Mouse (Mus musculus) neural tube, embryonic 13.5 days (tissue): ENCODE measurements around the gene Sc5d. TPM values are rescaled to one million over a fixed set of nuclear protein-coding genes. Genes with fewer than 3 reads are reported as not detected.

Experiments
- ATAC-seq: fragments of 200-750 bp; cut with Nextera tagmentation; 2 replicates; pipeline ENCODE4 v1.8.0; 2017; ENCODE audit warnings: low read depth, mild to moderate bottlenecking, moderate TSS enrichment, moderate library complexity
- H3K27ac ChIP-seq: fragments of 300-500 bp; sonication (generic); replicated peaks from 2 replicates; pipeline ENCODE4 v1.5.1; 2015; ENCODE audit warnings: moderate library complexity, mild to moderate bottlenecking, inconsistent platforms
- H3K27me3 ChIP-seq: fragments of 300-500 bp; sonication (generic); 2 replicates; pipeline ENCODE4 v1.6.1; 2015; ENCODE audit warnings: mild to moderate bottlenecking, inconsistent platforms
- H3K36me3 ChIP-seq: fragments of 300-500 bp; sonication (generic); 2 replicates; pipeline ENCODE4 v1.6.1; 2015; ENCODE audit warnings: mild to moderate bottlenecking, inconsistent platforms
- H3K4me1 ChIP-seq: fragments of 300-500 bp; sonication (generic); replicated peaks from 2 replicates; pipeline ENCODE4 v1.6.1; 2015; ENCODE audit warnings: inconsistent platforms
- H3K4me2 ChIP-seq: fragments of 300-500 bp; sonication (generic); 2 replicates; pipeline ENCODE4 v1.6.1; 2015; ENCODE audit warnings: inconsistent platforms, mild to moderate bottlenecking, moderate library complexity
- H3K4me3 ChIP-seq: fragments of 300-500 bp; sonication (generic); 2 replicates; pipeline ENCODE4 v1.5.1; 2015; ENCODE audit warnings: mild to moderate bottlenecking, inconsistent platforms
- H3K9ac ChIP-seq: fragments of 300-500 bp; sonication (generic); 2 replicates; pipeline ENCODE4 v1.6.1; 2015; ENCODE audit warnings: moderate library complexity, mild to moderate bottlenecking, inconsistent platforms
- H3K9me3 ChIP-seq: fragments of 300-500 bp; sonication (generic); 2 replicates; pipeline ENCODE4 v1.6.1; 2016; ENCODE audit warnings: inconsistent platforms
- WGBS: fragments of 180-500 bp; shearing (Covaris S2); methylation state at CpG from one replicate; pipeline ENCODE4 v1.1.7; 2015; 5-methylcytosine and 5-hydroxymethylcytosine counted together
- polyA plus RNA-seq: library from polyadenylated mRNA; unstranded; fragments of >200 nt; fragmentation: Nextera tagmentation; extraction: Ambion mirVana; gene quantifications from 2 replicates; pipeline ENCODE4 v1.2.1, GENCODE M21; 2015

Sc5d gene
- polyA plus RNA-seq, 1 experiment from 2014 or later, result 64.9 TPM

DNA sequence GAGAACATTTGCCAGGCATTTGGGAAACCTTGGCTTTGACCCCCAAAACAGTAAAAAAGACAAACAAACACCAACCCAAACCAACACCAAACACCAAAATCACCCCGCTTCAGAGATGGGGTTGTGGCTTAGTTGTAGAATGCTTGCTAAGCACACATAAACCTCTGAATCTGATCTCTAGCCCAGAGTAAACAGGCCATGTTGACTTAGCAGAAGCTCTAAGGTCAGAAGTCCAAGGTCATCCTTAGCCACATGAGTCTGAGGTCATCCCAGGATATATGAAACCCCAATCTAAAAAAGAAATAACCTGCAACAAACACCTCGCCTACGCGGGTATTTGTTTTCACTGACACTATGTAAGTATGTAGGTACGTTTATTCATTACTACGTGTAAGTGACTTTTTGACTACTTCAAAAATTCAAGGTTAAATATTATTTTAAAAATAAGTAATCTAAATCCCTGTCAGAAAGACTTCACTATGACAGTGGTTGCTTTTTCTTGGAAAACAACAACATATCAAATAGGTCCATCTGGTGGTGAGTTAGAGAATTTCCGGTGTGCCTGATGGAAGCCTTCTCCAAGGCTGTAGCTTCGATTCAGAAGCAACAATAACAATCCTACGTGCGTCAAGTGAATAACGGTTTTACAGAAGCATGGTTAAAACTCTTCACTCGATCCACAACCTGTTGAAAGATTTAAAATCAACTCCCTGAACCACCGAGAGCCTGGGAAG is 11.1 kb upstream of the Sc5d start:
- no peak overlapping the region for H3K4me3 ChIP-seq
- H3K36me3 ChIP-seq, result no peaks in the 10 kb centered on the region
- WGBS, result 62% methylated on average over 13 of the region's 13 CpGs
- H3K9me3 ChIP-seq, result no peaks in the 10 kb centered on the region
- H3K4me1 ChIP-seq, result no peaks in the 10 kb centered on the region
- no peak overlapping the region for H3K27ac ChIP-seq
- H3K27me3 ChIP-seq, result no peaks in the 10 kb centered on the region
- H3K9ac ChIP-seq, result no peak overlapping the region
- no peak; the same call in 1 of the 2 replicates for ATAC-seq
- no peak overlapping the region for H3K4me2 ChIP-seq

DNA sequence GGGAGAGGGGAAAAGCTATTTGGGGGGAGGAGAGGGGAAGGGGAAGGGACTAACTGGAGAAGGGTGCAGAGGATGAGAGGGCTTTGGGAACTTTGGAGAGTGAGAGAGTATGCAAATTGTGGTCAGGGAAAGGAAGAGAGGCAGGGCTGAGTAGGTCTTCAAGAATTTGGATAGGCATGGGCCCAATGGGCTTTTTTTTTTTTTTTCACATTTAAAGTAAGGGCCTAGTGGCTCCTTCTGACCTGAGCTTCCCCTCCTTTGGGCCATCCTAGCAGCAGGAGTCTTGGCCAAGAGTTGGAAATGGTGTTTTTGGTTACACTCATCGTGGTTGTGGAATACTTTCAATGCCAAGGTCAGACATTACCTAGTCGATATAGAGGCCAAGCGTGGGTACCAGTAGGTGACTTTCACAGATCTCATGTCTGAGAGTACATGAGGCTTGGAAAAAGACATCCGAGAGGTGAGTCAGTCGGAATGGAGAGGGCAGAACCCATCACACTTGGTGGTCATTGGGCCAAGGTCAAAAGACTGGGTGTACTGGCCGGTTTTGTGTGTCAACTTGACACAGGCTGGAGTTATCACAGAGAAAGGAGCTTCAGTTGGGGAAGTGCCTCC is 9.7 kb upstream of the Sc5d start:
- no peaks in the 10 kb centered on the region for H3K4me1 ChIP-seq
- no peak overlapping the region for H3K9ac ChIP-seq
- no peak overlapping the region for H3K4me2 ChIP-seq
- no peaks in the 10 kb centered on the region for H3K36me3 ChIP-seq
- WGBS, result 92% methylated on average over 6 of the region's 6 CpGs
- no peaks in the 10 kb centered on the region for H3K9me3 ChIP-seq
- no peak overlapping the region for H3K4me3 ChIP-seq
- H3K27ac ChIP-seq, result no peak overlapping the region
- no peaks in the 10 kb centered on the region for H3K27me3 ChIP-seq
- ATAC-seq, result no peak

DNA sequence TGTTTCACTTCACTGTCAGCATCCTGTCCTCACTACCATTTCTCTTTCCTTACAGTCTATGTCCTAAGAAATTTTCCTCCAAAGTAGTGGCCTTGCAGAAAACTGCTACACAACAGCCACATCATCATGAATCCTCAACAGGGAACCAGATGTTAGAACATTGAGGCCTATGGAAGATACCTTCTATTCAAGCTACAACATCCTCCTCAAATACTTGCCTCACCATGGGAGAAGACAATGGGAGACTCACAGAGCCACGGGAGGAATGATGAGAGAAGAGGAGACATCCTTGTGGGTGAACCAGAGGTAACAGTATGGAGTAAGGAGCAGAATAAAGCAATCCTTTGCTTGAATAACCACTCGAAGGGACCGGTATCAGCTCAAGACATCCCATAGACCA is 9.1 kb upstream of the Sc5d start:
- H3K36me3 ChIP-seq, result no peaks in the 10 kb centered on the region
- no peak overlapping the region for H3K9ac ChIP-seq
- no peaks in the 10 kb centered on the region for H3K4me1 ChIP-seq
- H3K4me2 ChIP-seq, result no peak overlapping the region
- no peaks in the 10 kb centered on the region for H3K9me3 ChIP-seq
- H3K27ac ChIP-seq, result no peak overlapping the region
- no peaks in the 10 kb centered on the region for H3K27me3 ChIP-seq
- H3K4me3 ChIP-seq, result no peak overlapping the region
- WGBS, result 74% methylated on average over 3 of the region's 3 CpGs
- no peak for ATAC-seq

DNA sequence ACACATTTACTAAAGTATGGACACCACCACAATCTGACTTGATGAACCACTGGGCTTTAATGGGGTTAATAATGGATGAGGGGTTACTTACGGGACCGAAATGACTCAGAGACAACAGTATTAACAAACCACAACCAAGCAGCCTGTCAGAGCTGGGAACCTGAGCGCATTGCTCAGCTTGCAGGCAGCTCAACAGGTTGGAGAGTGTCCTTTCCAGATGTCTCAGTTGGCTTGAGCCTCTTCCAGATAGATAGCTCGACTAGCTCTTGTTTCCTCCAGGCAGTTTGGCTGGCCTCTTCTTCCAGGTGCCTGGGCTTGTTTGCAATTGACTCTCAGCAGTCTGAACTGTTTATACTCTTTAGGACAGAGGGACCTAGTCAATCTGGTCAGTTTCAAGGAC is 8.6 kb upstream of the Sc5d start:
- H3K36me3 ChIP-seq, result no peaks in the 10 kb centered on the region
- H3K4me3 ChIP-seq, result no peak overlapping the region
- H3K4me2 ChIP-seq, result no peak overlapping the region
- H3K9ac ChIP-seq, result no peak overlapping the region
- no peak for ATAC-seq
- H3K27ac ChIP-seq, result no peak overlapping the region
- no peaks in the 10 kb centered on the region for H3K4me1 ChIP-seq
- 62% methylated on average over 4 of the region's 4 CpGs for WGBS
- H3K9me3 ChIP-seq, result no peaks in the 10 kb centered on the region
- H3K27me3 ChIP-seq, result no peaks in the 10 kb centered on the region

DNA sequence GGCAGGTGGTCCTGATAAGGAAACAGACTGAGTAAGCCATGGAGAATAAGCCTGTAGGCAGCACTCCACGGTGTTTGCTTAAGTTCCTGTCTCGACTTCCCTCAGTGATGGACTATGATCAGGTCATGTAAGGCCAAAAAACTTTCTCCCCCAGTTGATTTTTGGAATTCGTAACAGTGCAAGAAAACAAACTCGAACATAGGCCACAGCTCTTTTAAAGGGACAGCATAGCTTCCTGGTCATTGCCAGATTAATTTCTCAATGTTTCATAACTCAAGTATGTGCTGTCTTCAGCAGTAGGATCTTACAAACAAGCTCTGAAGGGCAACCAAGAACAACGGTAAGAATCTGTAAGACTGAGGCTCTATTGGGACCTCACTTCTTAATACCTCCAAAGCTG is 7.4 kb upstream of the Sc5d start:
- H3K4me1 ChIP-seq, result no peaks in the 10 kb centered on the region
- no peak overlapping the region for H3K4me3 ChIP-seq
- no peak for ATAC-seq
- H3K4me2 ChIP-seq, result no peak overlapping the region
- 85% methylated on average over 5 of the region's 5 CpGs for WGBS
- no peak overlapping the region for H3K9ac ChIP-seq
- no peaks in the 10 kb centered on the region for H3K9me3 ChIP-seq
- no peaks in the 10 kb centered on the region for H3K36me3 ChIP-seq
- H3K27ac ChIP-seq, result no peak overlapping the region
- no peaks in the 10 kb centered on the region for H3K27me3 ChIP-seq

DNA sequence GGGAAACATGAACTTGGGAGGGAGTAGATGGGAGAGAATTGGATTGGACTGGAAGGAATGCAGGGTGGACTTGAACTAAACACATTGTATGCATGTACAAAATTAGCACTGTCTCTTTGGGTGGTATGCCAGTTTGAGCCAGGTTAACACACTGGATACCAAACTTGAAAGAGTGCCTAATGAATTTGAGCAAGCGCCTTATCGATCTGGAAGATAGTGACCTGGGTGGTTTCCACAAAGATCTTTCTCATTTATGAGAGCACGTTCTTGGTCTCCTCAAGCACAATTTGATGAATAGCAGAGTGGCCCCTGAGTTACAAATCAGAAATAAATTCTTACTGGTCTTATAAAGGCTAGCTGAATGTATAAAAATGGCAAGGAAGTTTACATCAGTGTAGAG is 6.6 kb upstream of the Sc5d start:
- no peak overlapping the region for H3K9ac ChIP-seq
- no peak overlapping the region for H3K27ac ChIP-seq
- WGBS, result 90% methylated on average over 3 of the region's 3 CpGs
- H3K4me2 ChIP-seq, result no peak overlapping the region
- no peaks in the 10 kb centered on the region for H3K36me3 ChIP-seq
- no peaks in the 10 kb centered on the region for H3K4me1 ChIP-seq
- no peaks in the 10 kb centered on the region for H3K27me3 ChIP-seq
- no peaks in the 10 kb centered on the region for H3K9me3 ChIP-seq
- ATAC-seq, result no peak
- H3K4me3 ChIP-seq, result no peak overlapping the region

DNA sequence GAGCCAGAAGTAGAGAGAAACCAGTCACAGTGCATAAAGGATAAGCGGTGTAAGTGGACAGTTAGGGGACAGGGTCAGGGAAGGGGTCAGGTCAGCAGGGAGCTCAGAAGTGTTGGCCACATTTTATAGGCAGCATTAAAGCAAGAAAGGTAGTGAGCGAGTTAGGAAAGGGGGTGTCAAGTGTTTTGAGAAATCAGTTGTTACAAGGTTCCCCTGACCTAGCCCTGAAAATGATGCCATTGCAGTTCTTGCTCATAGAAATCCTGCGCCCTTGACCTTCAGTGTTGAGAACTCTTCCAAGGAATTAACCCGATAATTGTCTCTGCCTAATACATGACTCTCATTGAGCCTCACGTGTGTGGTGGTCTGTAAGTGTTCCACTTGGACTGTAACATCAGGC is 6.0 kb upstream of the Sc5d start:
- Histone ChIP-seq H3K27me3 (no peaks in the 10 kb centered on the region), H3K27ac (no peak overlapping the region), H3K9ac (no peak overlapping the region), H3K36me3 (no peaks in the 10 kb centered on the region), H3K4me2 (no peak overlapping the region), H3K9me3 (no peaks in the 10 kb centered on the region), H3K4me3 (no peak overlapping the region), H3K4me1 (peaks cover 5% of the 10 kb centered on the region; the same call in 1 of the 2 replicates)
- WGBS, result 86% methylated on average over 5 of the region's 5 CpGs
- ATAC-seq, result no peak

DNA sequence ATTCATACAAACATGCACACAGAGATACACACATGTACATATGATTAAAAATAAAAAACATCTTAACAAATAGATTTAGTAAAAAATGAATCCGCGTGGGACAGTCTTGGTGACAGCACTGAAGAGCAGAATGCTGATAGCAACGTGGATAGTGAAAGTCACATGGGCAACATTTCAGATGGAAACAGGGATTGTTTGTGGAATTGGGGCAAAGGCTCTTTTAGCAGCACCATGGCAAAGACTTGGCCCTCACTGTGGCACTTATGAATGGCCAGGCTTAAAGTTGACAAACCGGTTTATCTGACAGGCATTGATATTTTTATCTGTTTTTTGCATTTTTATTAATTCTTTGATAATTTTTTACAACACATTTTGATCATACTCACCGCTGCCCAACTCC is 4.3 kb upstream of the Sc5d start:
- Histone ChIP-seq H3K27ac (no peak overlapping the region), H3K36me3 (no peaks in the 10 kb centered on the region), H3K27me3 (no peaks in the 10 kb centered on the region), H3K4me2 (no peak overlapping the region), H3K4me3 (no peak overlapping the region), H3K9me3 (no peaks in the 10 kb centered on the region), H3K4me1 (peaks cover 15% of the 10 kb centered on the region), H3K9ac (no peak overlapping the region)
- ATAC-seq, result no peak
- WGBS, result 87% methylated on average over 5 of the region's 5 CpGs

DNA sequence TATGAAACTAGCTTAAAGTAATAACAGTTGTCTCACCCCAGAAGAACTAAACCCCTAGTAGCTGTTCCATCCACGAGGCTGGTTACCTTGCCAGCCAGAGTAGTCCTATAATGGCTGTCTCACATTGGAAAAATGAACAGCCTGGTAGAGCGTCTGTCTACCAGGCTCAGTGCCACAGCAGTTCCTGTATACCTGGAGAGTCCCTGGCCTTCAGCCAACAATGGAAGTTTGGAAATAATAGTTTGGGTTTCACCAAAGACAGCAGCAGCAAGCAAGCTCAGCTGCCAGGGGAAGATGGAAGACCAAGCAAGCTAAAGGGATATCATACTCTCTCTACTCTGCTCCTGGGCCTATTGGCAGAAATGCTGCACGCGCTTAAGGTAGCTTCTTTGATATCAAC is 1.3 kb upstream of the Sc5d start:
- no peak for ATAC-seq
- Histone ChIP-seq H3K27ac (0 out of 2 replicates have a peak overlapping the region, but pooled peaks have one; percentile 89), H3K36me3 (0 out of 2 replicates have a peak, but pooled peaks cover 5% of the 10 kb centered on the region), H3K27me3 (no peaks in the 10 kb centered on the region), H3K9ac (no peak overlapping the region), H3K9me3 (no peaks in the 10 kb centered on the region), H3K4me1 (peaks cover 40% of the 10 kb centered on the region), H3K4me3 (no peak overlapping the region), H3K4me2 (peak overlapping the region; percentile 76; the same call in 1 of the 2 replicates)
- WGBS, result 87% methylated on average over 4 of the region's 4 CpGs

DNA sequence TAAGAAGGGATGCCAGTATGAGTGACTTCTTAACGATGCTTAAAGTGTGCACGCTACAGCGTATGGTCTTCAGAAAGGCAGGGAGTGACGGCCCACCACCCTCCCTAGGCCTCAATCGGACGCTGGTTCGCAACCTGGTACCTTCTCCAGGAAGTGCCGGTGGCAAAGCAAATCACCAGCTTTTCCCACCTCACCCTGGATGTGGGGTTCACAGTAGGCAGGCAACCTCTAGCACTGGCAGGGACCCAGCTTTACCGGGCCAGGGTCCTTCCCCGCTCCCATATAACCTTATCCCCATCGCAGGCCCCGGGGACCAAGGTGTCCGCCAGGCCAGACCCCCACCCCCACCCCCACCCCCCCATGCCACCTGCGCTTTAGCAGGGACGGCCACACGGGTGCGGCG is 346 bp downstream of the Sc5d start:
- peaks cover 40% of the 10 kb centered on the region for H3K4me1 ChIP-seq
- H3K9ac ChIP-seq, result peak overlapping the region; percentile 92
- no peaks in the 10 kb centered on the region for H3K9me3 ChIP-seq
- H3K36me3 ChIP-seq, result peaks cover 17% of the 10 kb centered on the region
- WGBS, result 0% methylated on average over 18 of the region's 18 CpGs
- ATAC-seq, result peak; percentile 78
- peak overlapping the region; percentile 89 for H3K27ac ChIP-seq
- H3K27me3 ChIP-seq, result no peaks in the 10 kb centered on the region
- H3K4me3 ChIP-seq, result peak overlapping the region; percentile 79
- peak overlapping the region; percentile 76 for H3K4me2 ChIP-seq

DNA sequence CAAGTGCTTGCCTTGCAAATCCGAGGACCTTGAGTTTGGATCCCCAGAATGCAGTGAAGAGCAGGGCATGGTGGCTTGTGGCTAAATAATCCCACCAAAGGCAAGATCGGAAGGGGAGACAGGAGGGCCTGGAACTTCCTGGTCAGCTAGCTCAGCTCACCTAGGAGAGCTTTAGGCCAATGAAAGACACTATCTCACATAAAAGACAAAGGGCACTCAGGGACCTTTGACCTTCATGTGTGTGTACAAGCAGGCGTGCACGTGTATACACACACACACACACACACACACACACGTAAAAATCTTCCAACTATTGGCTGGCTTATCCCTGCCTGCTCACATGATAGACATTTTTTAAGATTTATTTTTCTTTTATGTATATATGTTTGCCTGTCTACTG is 3.6 kb downstream of the Sc5d start:
- H3K36me3 ChIP-seq, result peaks cover 50% of the 10 kb centered on the region
- no peak for ATAC-seq

DNA sequence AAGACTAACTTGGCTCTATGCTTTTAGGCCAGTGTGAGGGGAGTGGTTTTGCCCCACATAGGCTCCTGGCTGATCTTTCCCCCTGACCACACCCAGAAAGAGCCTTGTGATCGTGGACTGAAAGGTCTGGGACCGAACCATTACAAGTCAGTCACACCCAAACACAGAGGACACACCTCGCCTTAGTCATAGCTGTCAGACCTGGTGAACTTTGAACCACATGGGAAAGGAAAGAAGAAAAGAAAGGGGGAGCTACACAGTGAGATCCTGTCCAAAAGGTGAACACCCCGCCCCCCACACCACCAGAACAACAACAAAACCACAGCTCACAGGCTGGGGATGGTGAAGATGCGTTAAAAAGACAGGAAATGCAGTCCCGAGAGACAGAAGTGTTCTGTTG is 14.9 kb downstream of the Sc5d start:
- Histone ChIP-seq H3K9ac (no peak overlapping the region), H3K27ac (no peak overlapping the region), H3K4me3 (no peak overlapping the region), H3K9me3 (no peaks in the 10 kb centered on the region), H3K27me3 (no peaks in the 10 kb centered on the region), H3K4me2 (no peak overlapping the region), H3K4me1 (no peaks in the 10 kb centered on the region), H3K36me3 (peaks cover 21% of the 10 kb centered on the region)
- ATAC-seq, result no peak
- 92% methylated on average over 6 of the region's 6 CpGs for WGBS

More for the DNA sequence above, 3.6 kb downstream of the Sc5d start:
- H3K27me3 ChIP-seq, result no peaks in the 10 kb centered on the region
- no peak overlapping the region for H3K4me2 ChIP-seq
- peaks cover 39% of the 10 kb centered on the region for H3K4me1 ChIP-seq
- no peak overlapping the region for H3K27ac ChIP-seq
- no peak overlapping the region for H3K4me3 ChIP-seq
- WGBS, result 93% methylated on average over 5 of the region's 5 CpGs
- H3K9me3 ChIP-seq, result no peaks in the 10 kb centered on the region
- H3K9ac ChIP-seq, result no peak overlapping the region

DNA sequence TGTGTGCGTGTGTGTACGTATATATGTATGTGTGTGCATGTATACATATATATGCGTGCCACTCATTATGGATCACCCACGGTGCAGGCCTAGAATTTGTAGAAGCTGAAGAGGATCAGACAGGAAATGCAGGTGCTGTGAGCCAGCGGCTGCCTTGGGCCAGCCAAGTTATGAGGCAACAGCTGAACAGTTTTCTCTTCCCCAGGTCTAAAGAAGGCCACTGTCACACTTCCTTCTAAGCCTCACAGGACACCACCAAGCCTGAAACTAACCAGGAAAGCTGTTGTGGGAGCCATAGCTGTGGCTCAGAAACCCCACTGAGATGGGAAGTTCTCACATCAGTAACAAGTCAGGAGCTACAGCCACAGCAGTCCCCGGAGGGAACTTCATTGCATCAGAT is 17.4 kb downstream of the Sc5d start:
- no peaks in the 10 kb centered on the region for H3K27me3 ChIP-seq
- no peak for ATAC-seq
- H3K4me3 ChIP-seq, result no peak overlapping the region
- peaks cover 8% of the 10 kb centered on the region; the same call in 1 of the 2 replicates for H3K36me3 ChIP-seq
- 93% methylated on average over 6 of the region's 6 CpGs for WGBS
- no peak overlapping the region for H3K9ac ChIP-seq
- H3K9me3 ChIP-seq, result no peaks in the 10 kb centered on the region
- H3K4me2 ChIP-seq, result no peak overlapping the region
- no peak overlapping the region for H3K27ac ChIP-seq
- H3K4me1 ChIP-seq, result no peaks in the 10 kb centered on the region
